Mouse (Mus musculus): ENCODE results near the gene Lsm3. TPM values are rescaled to one million over a fixed set of nuclear protein-coding genes. Genes with fewer than 3 reads are reported as not detected.

Gene Lsm3
- 104 TPM for polyA plus RNA-seq (2014; fragmentation: Illumina TruSeq; extraction: RNeasy Lipid Tissue Mini Kit (QIAGEN cat#74804); ENCODE audit: low read depth, low replicate concordance)

GRCm38 (mm10) chr6:91515545-91516449 is at the start of gene Lsm3, which contains the start of gene Xpc:
Gene Lsm3 (plus strand): TSS chr6:91515928.
Gene Xpc (minus strand): TSS chr6:91515888.

GRCm38 (mm10) chr6:91472868-91473804 is 42.6 kb upstream of the Lsm3 start, which contains the start of the genes Chchd4 and Tmem43:
Gene Chchd4 (minus strand): TSS chr6:91473546.
Gene Tmem43 (plus strand): TSS chr6:91473703.

Other genes with a start within 250 kb of the Lsm3 start
- 0.18 TPM for gene Wnt7a, start 104.6 kb upstream of the Lsm3 start, polyA plus RNA-seq (2014; fragmentation: Illumina TruSeq; extraction: RNeasy Lipid Tissue Mini Kit (QIAGEN cat#74804); ENCODE audit: low read depth, low replicate concordance)
- gene Chchd4, start 42.4 kb upstream of the Lsm3 start, polyA plus RNA-seq (2014; fragmentation: Illumina TruSeq; extraction: RNeasy Lipid Tissue Mini Kit (QIAGEN cat#74804); ENCODE audit: low read depth, low replicate concordance): 4.3 TPM
- 2.0 TPM for gene Tmem43, start 42.2 kb upstream of the Lsm3 start, polyA plus RNA-seq (2014; fragmentation: Illumina TruSeq; extraction: RNeasy Lipid Tissue Mini Kit (QIAGEN cat#74804); ENCODE audit: low read depth, low replicate concordance)
- gene Xpc, start within 50 bp of the Lsm3 start, polyA plus RNA-seq (2014; fragmentation: Illumina TruSeq; extraction: RNeasy Lipid Tissue Mini Kit (QIAGEN cat#74804); ENCODE audit: low read depth, low replicate concordance): 1.2 TPM
- gene Slc6a6, start 168.1 kb downstream of the Lsm3 start, polyA plus RNA-seq (2014; fragmentation: Illumina TruSeq; extraction: RNeasy Lipid Tissue Mini Kit (QIAGEN cat#74804); ENCODE audit: low read depth, low replicate concordance): 21.3 TPM

Measured in testis, adult 10 weeks (tissue).